Mouse (Mus musculus) kidney, adult 18-20 months (tissue): ENCODE data around the gene Gm8229.
"Not testable (repeated sequence)": the region's sequence is repeated elsewhere in the genome, so short reads cannot be mapped to it uniquely, and the experiment has no call there.

ENCODE experiments used
- DNase-seq: peaks from one replicate; pipeline ENCODE4 v3.0.0; 2021

Gene Gm8229

GRCm38 (mm10) chr14:44365057-44365456 lies at the start of gene Gm8229:
Gene Gm8229 (plus strand): TSS chr14:44365357.
- DNase-seq: not testable (repeated sequence)

- not testable (repeated sequence) for DNase-seq
Measured at GRCm38 (mm10) chr14:44338484-44338883, 26.7 kb upstream of the Gm8229 start, which contains the start of gene Gm5930. Gene Gm5930 (minus strand): TSS chr14:44338584.

- DNase-seq: not testable (repeated sequence)
Measured at GRCm38 (mm10) chr14:44361416-44361815, 3.7 kb upstream of the Gm8229 start.

GRCm38 (mm10) chr14:44362301-44362700 lies 2.9 kb upstream of the Gm8229 start:
- not testable (repeated sequence) for DNase-seq

- DNase-seq: not testable (repeated sequence)
Measured at GRCm38 (mm10) chr14:44384233-44384632, 19.1 kb downstream of the Gm8229 start.

- DNase-seq: not testable (repeated sequence)
Measured at GRCm38 (mm10) chr14:44410588-44410987, 45.4 kb downstream of the Gm8229 start, which contains the start of gene Gm3371. Gene Gm3371 (minus strand): TSS chr14:44410688.
